Mouse (Mus musculus): ENCODE results near the gene Xrcc4. TPM values are rescaled to one million over a fixed set of nuclear protein-coding genes. Genes with fewer than 3 reads are reported as not detected.

Xrcc4 gene
- polyA plus RNA-seq, 1 experiment from 2014 or later: 11.8 TPM

GRCm38 (mm10) chr13:89738275-89738674 lies 351.1 kb downstream of the Xrcc4 start:
- ATAC-seq (replicated peaks; ENCODE audit: low FRiP score): no peak
- WGBS: 26% methylated on average over 2 of the region's 2 CpGs
- Histone ChIP-seq H3K4me3 (ENCODE audit: low read depth, low read length) (peak overlapping the region; percentile 55), H3K36me3 (ENCODE audit: control insufficient read depth, insufficient read depth, low read length) (no peaks in the 10 kb centered on the region), H3K27ac (ENCODE audit: low read depth, low read length) (no peak overlapping the region), H3K4me2 (ENCODE audit: low read depth, low read length, severe bottlenecking) (peak overlapping the region; percentile 24; the same call in 1 of the 2 replicates), H3K27me3 (ENCODE audit: control insufficient read depth, insufficient read depth, low read length) (no peaks in the 10 kb centered on the region), H3K9ac (ENCODE audit: low read length) (no peak overlapping the region), H3K4me1 (replicated peaks; ENCODE audit: control insufficient read depth, insufficient read depth, low read length) (peaks cover 2% of the 10 kb centered on the region; the same call in 1 of the 2 replicates), H3K9me3 (ENCODE audit: control insufficient read depth, low read length) (no peaks in the 10 kb centered on the region)
- no peak for DNase-seq (ENCODE audit: low spot score)

- DNase-seq (ENCODE audit: low spot score): no peak
These were observed 354.3 kb downstream of the Xrcc4 start for GRCm38 (mm10) chr13:89735111-89735510.

GRCm38 (mm10) chr13:89726492-89726891 lies 362.9 kb downstream of the Xrcc4 start:
- Histone ChIP-seq H3K27me3 (ENCODE audit: control insufficient read depth, insufficient read depth, low read length) (no peaks in the 10 kb centered on the region), H3K9ac (ENCODE audit: low read length) (no peak overlapping the region), H3K4me2 (ENCODE audit: low read depth, low read length, severe bottlenecking) (no peak overlapping the region), H3K9me3 (ENCODE audit: control insufficient read depth, low read length) (no peaks in the 10 kb centered on the region), H3K4me1 (replicated peaks; ENCODE audit: control insufficient read depth, insufficient read depth, low read length) (no peaks in the 10 kb centered on the region), H3K27ac (ENCODE audit: low read depth, low read length) (no peak overlapping the region), H3K4me3 (ENCODE audit: low read depth, low read length) (no peak overlapping the region), H3K36me3 (ENCODE audit: control insufficient read depth, insufficient read depth, low read length) (peaks cover 3% of the 10 kb centered on the region)
- ATAC-seq (replicated peaks; ENCODE audit: low FRiP score) (no peak), DNase-seq (ENCODE audit: low spot score) (no peak)
- 56% methylated on average over 2 of the region's 2 CpGs for WGBS

More at GRCm38 (mm10) chr13:89735111-89735510, 354.3 kb downstream of the Xrcc4 start:
- ATAC-seq (replicated peaks; ENCODE audit: low FRiP score): no peak
- H3K27me3 ChIP-seq (ENCODE audit: control insufficient read depth, insufficient read depth, low read length): no peaks in the 10 kb centered on the region
- H3K36me3 ChIP-seq (ENCODE audit: control insufficient read depth, insufficient read depth, low read length): no peaks in the 10 kb centered on the region
- peaks cover 2% of the 10 kb centered on the region; the same call in 1 of the 2 replicates for H3K4me1 ChIP-seq (replicated peaks; ENCODE audit: control insufficient read depth, insufficient read depth, low read length)
- no peak overlapping the region for H3K4me2 ChIP-seq (ENCODE audit: low read depth, low read length, severe bottlenecking)
- no peak overlapping the region for H3K4me3 ChIP-seq (ENCODE audit: low read depth, low read length)
- WGBS: 81% methylated on average over 5 of the region's 5 CpGs
- H3K9ac ChIP-seq (ENCODE audit: low read length): no peak overlapping the region
- H3K27ac ChIP-seq (ENCODE audit: low read depth, low read length): no peak overlapping the region
- H3K9me3 ChIP-seq (ENCODE audit: control insufficient read depth, low read length): no peaks in the 10 kb centered on the region

Other genes with a start within 250 kb of the Xrcc4 start
- 60.5 and 65.6 TPM in 2 replicates for gene Tmem167, start 485 bp downstream of the Xrcc4 start, polyA plus RNA-seq (2014; fragmentation: Nextera tagmentation; extraction: Ambion mirVana)